ENCODE assay signal across 10 mouse cellular contexts in genomic region chr9:32538124-32538523, GRCm38 (mm10). TPM values are rescaled to one million over a fixed set of nuclear protein-coding genes. Genes with fewer than 3 reads are reported as not detected.
DNase-seq lines count a peak whose midpoint lies in the region; ATAC-seq and TF ChIP-seq lines count a peak whose summit lies in the region.
"Had no signal": no experiment of that assay in that cellular context is flagged by ENCODE, and none has a peak within 500 bp of the region (broad histone marks: within the 10 kb centered on the region; RNA-seq: fewer than 3 reads in every experiment).

No protein-coding gene starts in this region.

- peaks cover 93% of the 10 kb centered on the region for H3K27me3 ChIP-seq in forebrain, embryonic 10.5 days (ENCODE audit: poor library complexity, severe bottlenecking)
- H3K27me3 ChIP-seq in forebrain, embryonic 11.5 days (ENCODE audit: control insufficient read depth, insufficient read depth, low read length): peaks cover 41% of the 10 kb centered on the region
- H3K27me3 ChIP-seq in kidney, embryonic 15.5 days: peaks cover 34% of the 10 kb centered on the region
- H3K27me3 ChIP-seq in kidney, adult 2 months (replicated peaks; ENCODE audit: control insufficient read depth, insufficient read depth, low read length): peaks cover 2% of the 10 kb centered on the region
- H3K27me3 ChIP-seq in liver, embryonic 15.5 days: peaks cover 47% of the 10 kb centered on the region
- peaks cover 61% of the 10 kb centered on the region for H3K27me3 ChIP-seq in midbrain, embryonic 10.5 days (ENCODE audit: low read depth, poor library complexity, severe bottlenecking)

- no peak for ATAC-seq in forebrain, embryonic 11.5 days (replicated peaks; ENCODE audit: low FRiP score)
- ATAC-seq in kidney, embryonic 15.5 days (replicated peaks; ENCODE audit: low FRiP score): no peak
- ATAC-seq in liver, embryonic 15.5 days (ENCODE audit: insufficient read depth): no peak

- no peak for TF ChIP-seq POLR2A in kidney, adult 2 months (IDR thresholded peaks at IDR 0.05; ENCODE audit: low read depth, low read length)

- WGBS in forebrain, embryonic 10.5 days: 85% methylated on average over 5 of the region's 5 CpGs
- 90% methylated on average over 5 of the region's 5 CpGs for WGBS in forebrain, embryonic 11.5 days
- WGBS in kidney, embryonic 15.5 days: 78% methylated on average over 5 of the region's 5 CpGs
- 71% methylated on average over 5 of the region's 5 CpGs for WGBS in kidney, adult 2 months
- 37% methylated on average over 5 of the region's 5 CpGs for WGBS in liver, embryonic 15.5 days (ENCODE audit: insufficient replicate concordance)
- 90% methylated on average over 5 of the region's 5 CpGs for WGBS in midbrain, embryonic 10.5 days

- no peak overlapping the region for H3K4me2 ChIP-seq in forebrain, embryonic 11.5 days (ENCODE audit: low read depth, low read length, severe bottlenecking)
- H3K4me2 ChIP-seq in kidney, embryonic 15.5 days: peak overlapping the region; percentile 95
- H3K4me2 ChIP-seq in liver, embryonic 15.5 days: peak overlapping the region; percentile 73; the same call in 1 of the 2 replicates

- no peak overlapping the region for H3K9ac ChIP-seq in forebrain, embryonic 11.5 days (ENCODE audit: low read length)
- no peak overlapping the region for H3K9ac ChIP-seq in kidney, embryonic 15.5 days
- H3K9ac ChIP-seq in liver, embryonic 15.5 days: no peak overlapping the region

- no peak for DNase-seq in forebrain, embryonic 10.5 days (ENCODE audit: extremely low spot score, low spot score)
- no peak for DNase-seq in forebrain, embryonic 11.5 days (ENCODE audit: low spot score)
- no peak for DNase-seq in kidney, adult 2 months
- peak; percentile 79 for DNase-seq in T-cell, adult 2 months (ENCODE audit: low spot score)
- DNase-seq in adrenal gland, adult 2 months: no peak
- no peak for DNase-seq in midbrain, embryonic 10.5 days (ENCODE audit: low spot score)
- DNase-seq: kidney, postnatal 14 days had no signal

- H3K9me3 ChIP-seq in forebrain, embryonic 10.5 days: no peaks in the 10 kb centered on the region
- H3K9me3 ChIP-seq in forebrain, embryonic 11.5 days (ENCODE audit: control insufficient read depth, low read length): no peaks in the 10 kb centered on the region
- no peaks in the 10 kb centered on the region for H3K9me3 ChIP-seq in kidney, embryonic 15.5 days (replicated peaks)
- H3K9me3 ChIP-seq in liver, embryonic 15.5 days (replicated peaks): no peaks in the 10 kb centered on the region
- H3K9me3 ChIP-seq in midbrain, embryonic 10.5 days (replicated peaks): no peaks in the 10 kb centered on the region

- H3K36me3 ChIP-seq in forebrain, embryonic 10.5 days (replicated peaks): no peaks in the 10 kb centered on the region
- H3K36me3 ChIP-seq in forebrain, embryonic 11.5 days (ENCODE audit: control insufficient read depth, insufficient read depth, low read length): no peaks in the 10 kb centered on the region
- H3K36me3 ChIP-seq in kidney, embryonic 15.5 days: no peaks in the 10 kb centered on the region
- H3K36me3 ChIP-seq in kidney, adult 2 months (ENCODE audit: control insufficient read depth, insufficient read depth, low read length): no peaks in the 10 kb centered on the region
- H3K36me3 ChIP-seq in liver, embryonic 15.5 days (replicated peaks): no peaks in the 10 kb centered on the region
- H3K36me3 ChIP-seq in midbrain, embryonic 10.5 days: no peaks in the 10 kb centered on the region

- peak overlapping the region; percentile 72; the same call in 1 of the 2 replicates for H3K4me3 ChIP-seq in forebrain, embryonic 10.5 days
- H3K4me3 ChIP-seq in forebrain, embryonic 11.5 days (ENCODE audit: low read depth, low read length): no peak overlapping the region
- 0 out of 2 replicates have a peak overlapping the region, but pooled peaks have one; percentile 5 for H3K4me3 ChIP-seq in kidney, embryonic 15.5 days (replicated peaks)
- H3K4me3 ChIP-seq in kidney, adult 2 months (ENCODE audit: insufficient read depth, low read depth, low read length): no peak overlapping the region
- H3K4me3 ChIP-seq in liver, embryonic 15.5 days (replicated peaks): no peak overlapping the region
- H3K4me3 ChIP-seq in midbrain, embryonic 10.5 days: no peak overlapping the region
- H3K4me3 ChIP-seq: myocyte had no signal

- no peak overlapping the region for H3K27ac ChIP-seq in forebrain, embryonic 10.5 days
- no peak overlapping the region for H3K27ac ChIP-seq in forebrain, embryonic 11.5 days (ENCODE audit: low read depth, low read length)
- no peak overlapping the region for H3K27ac ChIP-seq in kidney, embryonic 15.5 days
- no peak overlapping the region for H3K27ac ChIP-seq in kidney, adult 2 months (ENCODE audit: insufficient read depth, low read depth, low read length)
- no peak overlapping the region for H3K27ac ChIP-seq in liver, embryonic 15.5 days (replicated peaks)
- H3K27ac ChIP-seq in midbrain, embryonic 10.5 days (replicated peaks): no peak overlapping the region

- TF ChIP-seq CTCF in kidney, adult 2 months (conservative IDR thresholded peaks at IDR 0.05; ENCODE audit: insufficient read depth, insufficient read length, low read depth, low read length): no peak

- peaks cover 32% of the 10 kb centered on the region for H3K4me1 ChIP-seq in forebrain, embryonic 10.5 days
- H3K4me1 ChIP-seq in forebrain, embryonic 11.5 days (replicated peaks; ENCODE audit: control insufficient read depth, insufficient read depth, low read length): peaks cover 10% of the 10 kb centered on the region
- peaks cover 43% of the 10 kb centered on the region for H3K4me1 ChIP-seq in kidney, embryonic 15.5 days
- no peaks in the 10 kb centered on the region; the same call in 1 of the 2 replicates for H3K4me1 ChIP-seq in kidney, adult 2 months (ENCODE audit: control insufficient read depth, insufficient read depth, low read length)
- H3K4me1 ChIP-seq in liver, embryonic 15.5 days (replicated peaks): peaks cover 23% of the 10 kb centered on the region
- peaks cover 33% of the 10 kb centered on the region for H3K4me1 ChIP-seq in midbrain, embryonic 10.5 days

RNA-seq across cellular contexts. Expression of gene Fli1, which starts 4.5 kb away (rescaled TPM):
- 22.5 and 24.5 TPM in 2 replicates for polyA plus RNA-seq in forebrain, embryonic 10.5 days (2016; fragmentation: Nextera tagmentation; extraction: Ambion mirVana)
- polyA plus RNA-seq in forebrain, embryonic 11.5 days (2014; fragmentation: Nextera tagmentation; extraction: Ambion mirVana): 14.3 and 14.7 TPM in 2 replicates
- polyA plus RNA-seq in kidney, embryonic 15.5 days (2015; fragmentation: Nextera tagmentation; extraction: Ambion mirVana): 28.3 and 31.0 TPM in 2 replicates
- polyA plus RNA-seq in kidney, adult 2 months (2012; rRNA removed): 7.2 and 9.6 TPM in 2 replicates
- polyA plus RNA-seq in liver, embryonic 15.5 days (2015; fragmentation: Nextera tagmentation; extraction: Ambion mirVana): 8.1 and 9.1 TPM in 2 replicates
- total RNA-seq in adrenal gland, adult 2 months (2021): 10 to 100 TPM; 10.5 to 20.0 TPM
- 3.0 and 4.0 TPM in 2 replicates for polyA plus RNA-seq in adrenal gland, adult 2 months (2012; rRNA removed)
- polyA plus RNA-seq in midbrain, embryonic 10.5 days (2016; fragmentation: Nextera tagmentation; extraction: Ambion mirVana): 13.9 and 17.6 TPM in 2 replicates
- polyA plus RNA-seq: myocyte had no signal

Comparison
In these comparisons a context has a peak if more than half of its experiments do, and no peak if none do; other contexts are left out.
1. H3K4me3 ChIP-seq: peak in forebrain, embryonic 10.5 days (single experiment) and kidney, embryonic 15.5 days (single experiment); none in forebrain, embryonic 11.5 days (single experiment), kidney, adult 2 months (single experiment), liver, embryonic 15.5 days (single experiment) and midbrain, embryonic 10.5 days (single experiment).